Mouse (Mus musculus): ENCODE measurements around the gene Shq1. TPM values are rescaled to one million over a fixed set of nuclear protein-coding genes. Genes with fewer than 3 reads are reported as not detected.
A peak's percentile ranks its signal among the peaks of the same experiment; 100 is the strongest.

Gene Shq1
- polyA plus RNA-seq (2015; fragmentation: Nextera tagmentation; extraction: Ambion mirVana): 13.3 and 14.3 TPM in 2 replicates

DNA sequence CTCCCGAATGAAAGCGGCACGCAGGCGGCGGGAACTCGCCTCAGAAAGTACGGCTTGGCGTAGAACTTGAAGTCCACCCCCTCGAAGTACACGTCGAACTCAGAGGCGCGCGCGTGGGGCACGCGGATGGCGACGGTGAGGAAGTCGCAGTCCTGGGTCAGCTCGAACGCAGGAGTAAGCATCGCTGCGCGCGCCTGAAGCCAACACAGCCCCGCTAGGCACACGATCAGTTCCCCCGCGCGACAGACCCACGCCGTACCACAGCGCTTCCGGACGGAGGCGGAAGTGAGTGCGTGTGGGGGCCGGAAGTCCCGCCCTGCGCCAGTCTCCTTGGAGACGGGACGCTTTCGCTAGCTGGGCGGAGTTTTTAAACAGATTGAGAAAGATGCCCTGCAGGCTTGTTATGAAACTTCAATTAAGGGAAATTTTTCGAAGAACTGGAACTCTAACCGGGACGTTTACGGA lies at the start of gene Shq1:
TSS of gene Shq1 (minus strand) at position 278 of the 465 bp plus-strand sequence.
- H3K4me2 ChIP-seq (ENCODE audit: low read length): peak within 1 kb of the TSS; percentile 99
- peak; percentile 98 for ATAC-seq
- WGBS: under 1% methylated on average over 49 of the region's 49 CpGs
- H3K27ac ChIP-seq (ENCODE audit: low read length): 0 out of 2 replicates have a peak within 1 kb of the TSS, but pooled peaks have one; percentile 28
- peak within 1 kb of the TSS; percentile 82 for H3K4me3 ChIP-seq (replicated peaks; ENCODE audit: low read length)
- H3K4me1 ChIP-seq (replicated peaks; ENCODE audit: control insufficient read depth, insufficient read depth, low read length): peaks cover 10% of the 10 kb centered on the region
- H3K27me3 ChIP-seq (replicated peaks; ENCODE audit: control insufficient read depth, insufficient read depth, low read length): peaks cover 4% of the 10 kb centered on the region; the same call in 1 of the 2 replicates
- no peaks in the 10 kb centered on the region for H3K36me3 ChIP-seq (ENCODE audit: control insufficient read depth, insufficient read depth)
- no peaks in the 10 kb centered on the region for H3K9me3 ChIP-seq (ENCODE audit: control insufficient read depth, low read length)
- peak within 1 kb of the TSS; percentile 54 for H3K9ac ChIP-seq (replicated peaks; ENCODE audit: low read depth, low read length)

DNA sequence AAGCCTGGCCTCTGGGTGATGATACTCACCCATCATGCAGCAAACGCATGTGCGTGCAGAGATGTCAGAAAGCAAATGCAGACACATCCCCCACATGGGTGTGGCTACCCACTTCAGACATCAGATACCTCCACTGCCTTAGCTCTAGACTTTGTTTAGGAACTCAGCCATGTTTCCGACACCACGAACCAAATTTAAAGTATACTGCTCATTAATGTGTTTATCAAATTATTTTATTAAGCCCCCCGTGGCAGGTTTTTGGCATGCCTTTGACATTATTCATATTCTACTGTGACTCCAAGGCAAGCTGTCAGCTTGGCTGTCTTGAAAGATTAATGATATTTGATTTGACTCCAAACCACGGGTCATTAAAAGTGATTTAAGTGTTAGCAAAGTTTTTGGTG lies 49.1 kb upstream of the Shq1 start:
- Histone ChIP-seq H3K4me2 (ENCODE audit: low read length) (no peak overlapping the region), H3K36me3 (ENCODE audit: control insufficient read depth, insufficient read depth) (no peaks in the 10 kb centered on the region), H3K4me3 (replicated peaks; ENCODE audit: low read length) (no peak overlapping the region), H3K9ac (replicated peaks; ENCODE audit: low read depth, low read length) (no peak overlapping the region), H3K27me3 (replicated peaks; ENCODE audit: control insufficient read depth, insufficient read depth, low read length) (no peaks in the 10 kb centered on the region), H3K27ac (ENCODE audit: low read length) (no peak overlapping the region), H3K4me1 (replicated peaks; ENCODE audit: control insufficient read depth, insufficient read depth, low read length) (peaks cover 6% of the 10 kb centered on the region), H3K9me3 (ENCODE audit: control insufficient read depth, low read length) (no peaks in the 10 kb centered on the region)
- ATAC-seq: no peak
- 74% methylated on average over 6 of the region's 6 CpGs for WGBS

DNA sequence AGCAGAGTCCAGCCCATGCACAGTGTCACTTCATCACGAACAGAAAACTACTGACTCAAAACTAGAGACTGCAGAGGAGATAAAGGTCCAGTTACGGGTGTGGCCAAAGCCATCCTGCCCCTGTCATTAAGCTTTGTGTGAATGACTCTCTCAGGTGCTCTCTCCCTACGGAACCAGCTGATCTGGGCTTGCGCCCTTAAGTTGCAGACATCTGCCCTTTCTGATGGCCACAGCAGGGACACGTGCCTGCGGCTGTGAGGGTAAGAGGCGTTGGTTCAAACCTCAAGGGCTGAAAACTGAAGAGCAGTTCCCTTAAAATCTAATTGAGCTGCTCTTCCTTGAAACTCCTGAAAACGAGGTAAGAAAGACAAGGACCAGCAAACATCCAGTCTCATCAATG lies 45.9 kb upstream of the Shq1 start:
- 79% methylated on average over 8 of the region's 8 CpGs for WGBS
- ATAC-seq: no peak
- Histone ChIP-seq H3K4me3 (replicated peaks; ENCODE audit: low read length) (no peak overlapping the region), H3K9me3 (ENCODE audit: control insufficient read depth, low read length) (no peaks in the 10 kb centered on the region), H3K27ac (ENCODE audit: low read length) (no peak overlapping the region), H3K27me3 (replicated peaks; ENCODE audit: control insufficient read depth, insufficient read depth, low read length) (no peaks in the 10 kb centered on the region), H3K4me2 (ENCODE audit: low read length) (no peak overlapping the region), H3K9ac (replicated peaks; ENCODE audit: low read depth, low read length) (no peak overlapping the region), H3K36me3 (ENCODE audit: control insufficient read depth, insufficient read depth) (no peaks in the 10 kb centered on the region), H3K4me1 (replicated peaks; ENCODE audit: control insufficient read depth, insufficient read depth, low read length) (peaks cover 6% of the 10 kb centered on the region)

DNA sequence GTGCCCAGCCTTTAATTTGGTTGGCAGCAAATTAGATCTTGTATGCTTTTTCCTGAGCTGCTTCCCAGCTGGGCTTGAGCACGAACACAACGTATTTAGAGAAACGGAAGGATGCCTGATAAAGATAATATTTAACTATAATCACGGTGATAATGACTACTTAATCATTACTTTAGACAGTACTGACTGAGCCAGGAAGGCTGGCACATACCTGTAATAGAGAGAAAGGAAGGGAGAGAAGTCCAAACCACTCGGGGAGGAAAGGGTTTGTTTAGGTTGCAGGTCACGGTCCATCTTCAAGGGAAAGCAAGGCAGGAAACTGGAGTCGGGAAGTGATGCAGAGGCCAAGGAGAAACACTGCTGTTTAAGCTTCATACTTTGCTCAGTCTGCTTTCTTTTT lies 45.2 kb upstream of the Shq1 start:
- no peaks in the 10 kb centered on the region for H3K36me3 ChIP-seq (ENCODE audit: control insufficient read depth, insufficient read depth)
- no peak overlapping the region for H3K9ac ChIP-seq (replicated peaks; ENCODE audit: low read depth, low read length)
- H3K27me3 ChIP-seq (replicated peaks; ENCODE audit: control insufficient read depth, insufficient read depth, low read length): no peaks in the 10 kb centered on the region
- no peak overlapping the region for H3K27ac ChIP-seq (ENCODE audit: low read length)
- H3K4me2 ChIP-seq (ENCODE audit: low read length): no peak overlapping the region
- WGBS: 79% methylated on average over 7 of the region's 7 CpGs
- H3K9me3 ChIP-seq (ENCODE audit: control insufficient read depth, low read length): no peaks in the 10 kb centered on the region
- peaks cover 3% of the 10 kb centered on the region for H3K4me1 ChIP-seq (replicated peaks; ENCODE audit: control insufficient read depth, insufficient read depth, low read length)
- no peak overlapping the region for H3K4me3 ChIP-seq (replicated peaks; ENCODE audit: low read length)
- no peak for ATAC-seq

DNA sequence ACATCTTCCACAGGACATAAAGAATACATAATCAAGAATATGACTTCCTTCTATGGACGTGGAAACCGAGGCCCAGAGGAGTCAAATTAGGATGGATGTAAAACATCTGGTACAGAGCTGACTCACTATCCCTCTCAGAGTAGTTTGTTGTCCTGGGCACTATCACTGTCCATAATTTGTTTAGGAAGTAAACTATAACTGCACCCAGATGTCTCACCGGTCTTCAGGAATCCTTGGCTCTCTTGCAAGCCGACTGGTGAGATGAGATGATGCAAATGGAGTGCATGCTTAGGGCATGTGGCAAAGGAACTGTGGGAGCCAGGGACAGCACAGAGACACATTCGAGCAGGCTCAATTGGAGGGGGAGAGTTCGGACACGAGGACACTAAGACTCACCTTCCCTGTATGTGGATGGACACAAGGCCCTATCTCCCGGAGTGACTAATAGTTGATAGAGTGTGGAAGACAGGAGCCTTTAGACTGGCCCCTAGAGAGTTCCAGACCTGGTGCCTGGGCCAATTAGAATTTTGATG lies 44.4 kb upstream of the Shq1 start:
- no peak for ATAC-seq
- H3K4me1 ChIP-seq (replicated peaks; ENCODE audit: control insufficient read depth, insufficient read depth, low read length): no peaks in the 10 kb centered on the region
- 90% methylated on average over 8 of the region's 8 CpGs for WGBS
- H3K9ac ChIP-seq (replicated peaks; ENCODE audit: low read depth, low read length): no peak overlapping the region
- H3K27ac ChIP-seq (ENCODE audit: low read length): no peak overlapping the region
- H3K9me3 ChIP-seq (ENCODE audit: control insufficient read depth, low read length): no peaks in the 10 kb centered on the region
- H3K4me2 ChIP-seq (ENCODE audit: low read length): no peak overlapping the region
- H3K36me3 ChIP-seq (ENCODE audit: control insufficient read depth, insufficient read depth): no peaks in the 10 kb centered on the region
- no peaks in the 10 kb centered on the region for H3K27me3 ChIP-seq (replicated peaks; ENCODE audit: control insufficient read depth, insufficient read depth, low read length)
- no peak overlapping the region for H3K4me3 ChIP-seq (replicated peaks; ENCODE audit: low read length)

DNA sequence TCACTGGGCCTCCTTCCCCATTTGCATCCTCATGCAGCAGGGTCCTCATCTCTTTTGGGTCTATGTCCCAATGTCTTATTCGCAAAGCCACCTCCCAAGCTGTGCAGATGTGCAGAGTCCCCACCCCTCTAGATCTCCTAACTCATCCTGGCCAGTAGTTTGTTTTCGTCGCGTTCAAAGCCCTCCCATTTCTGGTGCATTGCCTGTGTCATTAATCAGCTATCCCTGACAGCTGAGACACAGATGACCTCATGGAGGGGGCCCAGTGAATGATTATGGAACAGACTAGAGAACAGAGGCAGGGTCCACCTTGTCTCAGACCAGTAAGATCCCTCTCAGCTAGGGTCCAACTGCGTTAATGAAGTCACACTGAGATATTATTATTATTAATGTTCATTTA lies 39.9 kb upstream of the Shq1 start:
- H3K4me3 ChIP-seq (replicated peaks; ENCODE audit: low read length): no peak overlapping the region
- H3K9ac ChIP-seq (replicated peaks; ENCODE audit: low read depth, low read length): no peak overlapping the region
- H3K36me3 ChIP-seq (ENCODE audit: control insufficient read depth, insufficient read depth): no peaks in the 10 kb centered on the region
- ATAC-seq: no peak
- H3K27me3 ChIP-seq (replicated peaks; ENCODE audit: control insufficient read depth, insufficient read depth, low read length): peaks cover 3% of the 10 kb centered on the region; the same call in 1 of the 2 replicates
- 95% methylated on average over 5 of the region's 5 CpGs for WGBS
- no peak overlapping the region for H3K4me2 ChIP-seq (ENCODE audit: low read length)
- peaks cover 3% of the 10 kb centered on the region; the same call in 1 of the 2 replicates for H3K4me1 ChIP-seq (replicated peaks; ENCODE audit: control insufficient read depth, insufficient read depth, low read length)
- no peak overlapping the region for H3K27ac ChIP-seq (ENCODE audit: low read length)
- H3K9me3 ChIP-seq (ENCODE audit: control insufficient read depth, low read length): no peaks in the 10 kb centered on the region

DNA sequence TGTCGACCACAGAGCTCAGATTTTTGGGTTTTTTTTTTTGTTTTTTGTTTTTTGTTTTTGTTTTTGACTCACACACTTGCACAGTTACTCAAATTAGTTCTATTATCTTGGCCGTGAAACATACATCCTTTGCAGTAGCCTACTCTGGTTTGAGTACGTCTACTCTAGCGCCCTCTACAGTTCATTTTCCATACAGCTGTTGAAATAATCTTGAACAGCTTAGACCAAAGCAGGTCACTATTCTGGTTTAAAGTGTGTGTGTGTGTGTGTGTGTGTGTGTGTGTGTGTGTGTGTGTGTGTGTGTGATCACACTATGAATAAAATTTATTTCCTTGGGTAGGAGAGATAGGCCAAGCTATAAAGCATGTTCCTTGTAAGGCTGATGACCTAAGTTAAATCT lies 39.2 kb upstream of the Shq1 start:
- H3K27me3 ChIP-seq (replicated peaks; ENCODE audit: control insufficient read depth, insufficient read depth, low read length): peaks cover 9% of the 10 kb centered on the region; the same call in 1 of the 2 replicates
- no peaks in the 10 kb centered on the region for H3K9me3 ChIP-seq (ENCODE audit: control insufficient read depth, low read length)
- 32% methylated on average over 4 of the region's 4 CpGs for WGBS
- no peaks in the 10 kb centered on the region for H3K36me3 ChIP-seq (ENCODE audit: control insufficient read depth, insufficient read depth)
- H3K27ac ChIP-seq (ENCODE audit: low read length): no peak overlapping the region
- H3K4me3 ChIP-seq (replicated peaks; ENCODE audit: low read length): no peak overlapping the region
- no peak overlapping the region for H3K9ac ChIP-seq (replicated peaks; ENCODE audit: low read depth, low read length)
- no peak for ATAC-seq
- H3K4me1 ChIP-seq (replicated peaks; ENCODE audit: control insufficient read depth, insufficient read depth, low read length): peaks cover 8% of the 10 kb centered on the region
- H3K4me2 ChIP-seq (ENCODE audit: low read length): no peak overlapping the region

DNA sequence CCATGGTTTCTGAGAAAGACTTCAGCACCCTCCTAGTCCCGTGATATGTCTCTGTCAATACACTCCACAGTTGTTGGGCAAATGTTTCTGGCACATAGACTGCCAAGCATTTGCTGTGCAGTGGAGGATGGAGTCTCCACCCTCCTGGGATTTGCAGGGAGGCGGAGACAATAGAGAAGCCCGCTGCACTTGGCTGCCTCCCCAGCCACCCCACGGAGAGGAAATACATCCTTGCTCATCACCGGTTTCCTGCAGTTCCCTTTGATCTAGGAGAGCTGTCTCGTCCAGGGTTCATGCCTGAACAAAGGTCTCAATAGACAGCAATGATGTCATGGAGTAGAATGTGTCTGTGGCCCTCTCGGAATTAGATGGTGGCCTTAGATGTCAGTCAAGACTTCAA lies 38.5 kb upstream of the Shq1 start:
- ATAC-seq: no peak; the same call in 1 of the 2 replicates
- Histone ChIP-seq H3K4me2 (ENCODE audit: low read length) (no peak overlapping the region), H3K27ac (ENCODE audit: low read length) (no peak overlapping the region), H3K4me1 (replicated peaks; ENCODE audit: control insufficient read depth, insufficient read depth, low read length) (peaks cover 11% of the 10 kb centered on the region), H3K9ac (replicated peaks; ENCODE audit: low read depth, low read length) (no peak overlapping the region), H3K27me3 (replicated peaks; ENCODE audit: control insufficient read depth, insufficient read depth, low read length) (peaks cover 12% of the 10 kb centered on the region; the same call in 1 of the 2 replicates), H3K4me3 (replicated peaks; ENCODE audit: low read length) (no peak overlapping the region), H3K36me3 (ENCODE audit: control insufficient read depth, insufficient read depth) (no peaks in the 10 kb centered on the region), H3K9me3 (ENCODE audit: control insufficient read depth, low read length) (no peaks in the 10 kb centered on the region)
- WGBS: 15% methylated on average over 7 of the region's 7 CpGs

DNA sequence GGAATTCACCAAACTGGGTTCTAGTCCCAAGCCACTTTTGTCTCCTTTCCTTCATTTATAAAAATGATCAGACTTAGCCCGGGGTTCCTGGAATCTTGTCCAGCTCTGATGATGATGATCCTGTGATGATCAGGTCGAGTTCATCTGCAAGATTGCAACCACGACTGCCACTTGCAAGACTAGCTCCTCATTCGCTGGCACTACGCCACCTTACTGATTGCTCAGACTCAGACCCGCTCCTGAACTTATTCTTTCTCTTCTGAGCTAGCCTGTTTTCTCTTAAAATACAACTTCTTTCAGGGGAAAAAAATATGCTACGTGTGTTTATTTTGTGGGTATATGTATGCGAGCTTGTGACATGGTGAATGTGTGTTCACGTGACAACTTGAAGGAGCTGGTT lies 38.0 kb upstream of the Shq1 start:
- no peak overlapping the region for H3K4me2 ChIP-seq (ENCODE audit: low read length)
- WGBS: 79% methylated on average over 9 of the region's 9 CpGs
- H3K9ac ChIP-seq (replicated peaks; ENCODE audit: low read depth, low read length): no peak overlapping the region
- no peaks in the 10 kb centered on the region for H3K36me3 ChIP-seq (ENCODE audit: control insufficient read depth, insufficient read depth)
- no peaks in the 10 kb centered on the region for H3K9me3 ChIP-seq (ENCODE audit: control insufficient read depth, low read length)
- no peak for ATAC-seq
- peaks cover 15% of the 10 kb centered on the region for H3K4me1 ChIP-seq (replicated peaks; ENCODE audit: control insufficient read depth, insufficient read depth, low read length)
- no peak overlapping the region for H3K27ac ChIP-seq (ENCODE audit: low read length)
- H3K4me3 ChIP-seq (replicated peaks; ENCODE audit: low read length): no peak overlapping the region
- H3K27me3 ChIP-seq (replicated peaks; ENCODE audit: control insufficient read depth, insufficient read depth, low read length): peaks cover 17% of the 10 kb centered on the region; the same call in 1 of the 2 replicates

DNA sequence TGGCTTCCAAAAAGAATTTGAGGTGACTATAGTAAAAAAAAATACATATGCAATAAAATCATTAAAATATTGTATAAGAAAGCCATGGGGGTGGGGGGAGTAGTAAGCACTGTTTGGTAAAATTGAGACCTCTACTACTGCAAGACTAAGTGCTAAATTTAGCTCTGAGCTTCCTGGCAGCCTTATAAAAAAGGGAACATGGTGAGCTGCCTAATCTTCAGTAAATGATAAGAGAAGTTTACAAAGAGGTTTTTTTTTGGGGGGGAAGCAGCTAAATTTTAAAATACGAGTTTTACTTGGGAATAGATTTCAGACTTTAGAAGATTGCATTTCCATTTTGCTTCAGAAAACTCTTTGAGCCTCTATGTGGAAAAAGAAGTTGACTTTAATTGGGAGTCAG lies 37.3 kb upstream of the Shq1 start:
- Histone ChIP-seq H3K4me3 (replicated peaks; ENCODE audit: low read length) (no peak overlapping the region), H3K27me3 (replicated peaks; ENCODE audit: control insufficient read depth, insufficient read depth, low read length) (peaks cover 17% of the 10 kb centered on the region; the same call in 1 of the 2 replicates), H3K4me2 (ENCODE audit: low read length) (no peak overlapping the region), H3K9me3 (ENCODE audit: control insufficient read depth, low read length) (no peaks in the 10 kb centered on the region), H3K4me1 (replicated peaks; ENCODE audit: control insufficient read depth, insufficient read depth, low read length) (peaks cover 15% of the 10 kb centered on the region), H3K27ac (ENCODE audit: low read length) (no peak overlapping the region), H3K36me3 (ENCODE audit: control insufficient read depth, insufficient read depth) (no peaks in the 10 kb centered on the region), H3K9ac (replicated peaks; ENCODE audit: low read depth, low read length) (no peak overlapping the region)
- no peak for ATAC-seq
- WGBS: 78% methylated on average over 1 of the region's 1 CpGs

Measured in forebrain, embryonic 16.5 days (tissue).